Mouse (Mus musculus) liver, adult 2 months (tissue): ENCODE results near the gene Scn4b.

ENCODE experiments used
- CTCF ChIP-seq: fragments of 200-500 bp; IDR thresholded peaks from 2 replicates; pipeline ENCODE4 v1.5.1; 2011; ENCODE audit warnings: low read depth, low read length, control low read depth
- POLR2A ChIP-seq: fragments of 200-500 bp; IDR thresholded peaks from 2 replicates; pipeline ENCODE4 v1.6.1; 2011; ENCODE audit warnings: low read length, control low read depth; ENCODE audit not compliant: insufficient read depth; ENCODE audit errors: extremely low read depth

GRCm38 (mm10) chr9:45189661-45190174 lies 51.5 kb downstream of the Scn4b start:
- TF ChIP-seq CTCF (no peak), POLR2A (no peak)
